Mouse (Mus musculus): ENCODE measurements around the gene Cd209f.
A peak's percentile ranks its signal among the peaks of the same experiment; 100 is the strongest.
"Not testable (repeated sequence)": the region's sequence is repeated elsewhere in the genome, so short reads cannot be mapped to it uniquely, and the experiment has no call there.

The Cd209f gene

DNA sequence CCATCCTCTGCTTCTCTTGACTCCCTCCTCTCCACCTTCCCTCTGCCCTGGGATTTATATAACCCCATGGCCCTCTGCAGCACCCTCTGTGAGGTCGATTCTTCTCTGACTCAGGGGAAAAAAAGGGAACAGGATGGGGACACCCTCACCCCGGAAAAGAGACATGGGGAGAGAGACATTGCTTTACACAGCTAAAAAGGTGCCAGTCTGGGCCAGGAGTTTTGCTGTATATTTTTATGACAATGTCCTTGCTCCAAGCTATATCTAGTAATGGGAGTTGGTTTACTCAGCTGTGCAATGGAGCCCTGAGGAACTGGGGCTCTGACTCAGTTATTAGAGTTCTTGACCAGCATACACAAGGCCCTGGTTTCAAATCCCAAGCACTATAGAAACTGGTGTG, at the start of gene Cd209f:
Gene Cd209f, minus strand, starts transcription at position 101 of the 400 bp plus-strand sequence.
- DNase-seq (ENCODE audit: low read depth, low spot score); H3K36me3 ChIP-seq (ENCODE audit: control insufficient read depth, insufficient read depth, low read length, poor library complexity, severe bottlenecking): not testable (repeated sequence)

DNA sequence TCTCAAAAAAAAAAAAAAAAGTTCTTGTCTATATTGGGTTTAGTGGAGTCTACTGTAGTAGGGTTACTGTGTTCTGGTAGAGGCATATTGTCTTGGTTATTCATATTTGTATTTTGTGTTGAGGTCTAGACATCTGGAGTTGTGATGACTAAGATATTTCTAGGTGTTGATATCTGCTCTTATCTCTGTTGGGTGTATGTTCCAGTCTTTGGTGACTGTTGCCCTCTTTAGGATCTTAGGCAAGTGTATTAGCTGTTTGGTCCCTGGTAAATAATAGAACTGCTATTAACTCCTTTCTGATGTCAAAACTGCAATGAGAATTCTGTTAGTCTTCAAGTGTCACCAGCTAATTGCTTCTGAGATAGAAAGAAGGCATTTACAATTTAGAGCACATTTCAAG, 49.2 kb upstream of the Cd209f start:
- DNase-seq (ENCODE audit: low read depth, low spot score) = no peak
- Histone ChIP-seq H3K36me3 (ENCODE audit: control insufficient read depth, insufficient read depth, low read length, poor library complexity, severe bottlenecking) (no peaks in the 10 kb centered on the region), H3K27me3 (ENCODE audit: control insufficient read depth, insufficient read depth, low read length, poor library complexity, severe bottlenecking) (no peaks in the 10 kb centered on the region; the same call in 1 of the 2 replicates)

More for the DNA sequence above, at the start of gene Cd209f:
- H3K27me3 ChIP-seq (ENCODE audit: control insufficient read depth, insufficient read depth, low read length, poor library complexity, severe bottlenecking) = not testable (repeated sequence)

DNA sequence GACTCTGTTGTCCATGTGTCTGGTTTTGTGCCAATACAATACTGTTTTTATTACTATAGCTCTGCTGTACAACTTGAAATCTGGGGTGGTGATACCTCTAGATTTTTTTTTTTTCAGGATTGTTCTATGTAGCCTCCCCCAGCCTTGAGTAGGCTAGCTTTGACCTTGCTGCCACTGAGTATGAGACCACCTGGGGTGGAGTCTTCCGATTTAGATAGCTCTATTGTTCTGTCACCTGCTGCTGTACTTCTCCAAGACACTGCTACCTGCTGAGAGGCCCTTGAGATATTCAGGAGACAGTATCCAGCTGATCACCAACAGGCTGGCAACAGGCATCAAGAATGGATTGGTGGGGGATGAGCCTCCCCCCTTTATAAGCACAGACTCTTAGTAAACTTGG, 41.6 kb upstream of the Cd209f start:
- H3K27me3 ChIP-seq (ENCODE audit: control insufficient read depth, insufficient read depth, low read length, poor library complexity, severe bottlenecking) = no peaks in the 10 kb centered on the region
- DNase-seq (ENCODE audit: low read depth, low spot score) = no peak
- H3K36me3 ChIP-seq (ENCODE audit: control insufficient read depth, insufficient read depth, low read length, poor library complexity, severe bottlenecking) = no peaks in the 10 kb centered on the region

DNA sequence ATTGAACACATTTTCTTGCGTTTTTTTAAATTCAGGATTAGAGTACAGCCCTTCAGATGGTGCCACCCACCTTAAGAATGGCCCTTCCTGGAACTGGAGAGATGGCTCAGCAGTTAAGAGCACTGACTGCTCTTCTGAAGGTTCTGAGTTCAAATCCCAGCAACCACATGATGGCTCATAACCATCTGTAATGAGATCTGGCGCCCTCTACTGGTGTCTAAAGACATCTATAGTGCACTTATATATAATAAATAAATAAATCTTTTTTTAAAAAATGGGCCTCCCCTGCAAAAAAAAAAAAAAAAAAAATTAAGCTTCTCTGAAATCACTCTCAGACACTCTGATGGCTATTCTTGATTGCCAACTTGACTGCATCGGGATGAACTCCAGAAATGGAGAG, 36.1 kb upstream of the Cd209f start:
- Histone ChIP-seq H3K27me3 (ENCODE audit: control insufficient read depth, insufficient read depth, low read length, poor library complexity, severe bottlenecking) (no peaks in the 10 kb centered on the region), H3K36me3 (ENCODE audit: control insufficient read depth, insufficient read depth, low read length, poor library complexity, severe bottlenecking) (no peaks in the 10 kb centered on the region)
- peak; percentile 64 for DNase-seq (ENCODE audit: low read depth, low spot score)

DNA sequence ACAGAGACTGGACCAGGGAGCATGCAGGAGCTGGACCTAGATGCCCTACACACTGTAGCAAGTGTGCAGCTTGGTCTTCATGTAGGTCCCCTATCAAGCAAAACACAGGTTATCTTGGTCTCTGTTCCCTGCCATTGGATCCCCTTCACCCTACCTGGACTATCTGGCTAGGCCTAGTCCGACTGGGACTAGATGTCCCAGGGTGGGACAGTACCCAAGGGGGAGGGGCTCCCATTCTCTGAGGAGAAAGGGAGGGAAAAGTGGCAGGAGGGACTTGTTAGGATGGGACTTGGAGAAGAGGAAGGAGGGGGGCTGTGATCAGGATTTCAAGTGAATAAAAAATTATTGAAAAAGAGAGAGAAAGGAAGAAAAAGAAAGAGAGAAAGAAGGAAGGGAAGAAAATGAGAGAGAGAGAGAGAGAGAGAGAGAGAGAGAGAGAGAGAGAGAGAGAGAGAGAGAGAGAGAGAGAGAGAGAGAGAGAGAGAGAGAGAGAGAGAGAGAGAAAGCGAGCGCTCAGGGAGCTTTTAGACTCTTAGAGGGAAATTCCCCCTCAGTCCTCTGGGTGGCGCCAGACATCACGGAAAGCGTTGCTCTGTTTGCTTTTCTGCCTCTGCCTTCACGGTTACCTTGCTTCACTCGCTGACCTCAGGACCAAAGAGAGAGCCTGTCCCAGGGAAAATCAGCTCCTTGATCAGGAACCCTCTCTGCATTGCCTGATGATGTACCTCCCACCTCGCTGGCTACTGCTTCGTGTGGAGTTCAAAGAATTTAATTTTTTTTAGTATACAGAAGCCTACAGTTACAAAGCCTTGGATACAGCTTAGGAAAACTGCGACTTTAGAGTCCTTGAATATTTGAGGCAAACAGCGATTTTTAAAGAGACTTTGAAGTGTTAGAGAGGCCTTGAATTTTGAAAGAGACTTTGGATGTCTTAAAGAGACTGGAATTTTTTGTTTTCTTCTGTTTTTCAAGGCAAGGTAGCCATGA, 34.3 kb upstream of the Cd209f start:
- Histone ChIP-seq H3K27me3 (ENCODE audit: control insufficient read depth, insufficient read depth, low read length, poor library complexity, severe bottlenecking) (no peaks in the 10 kb centered on the region), H3K36me3 (ENCODE audit: control insufficient read depth, insufficient read depth, low read length, poor library complexity, severe bottlenecking) (no peaks in the 10 kb centered on the region)
- peak; percentile 84 for DNase-seq (ENCODE audit: low read depth, low spot score)

DNA sequence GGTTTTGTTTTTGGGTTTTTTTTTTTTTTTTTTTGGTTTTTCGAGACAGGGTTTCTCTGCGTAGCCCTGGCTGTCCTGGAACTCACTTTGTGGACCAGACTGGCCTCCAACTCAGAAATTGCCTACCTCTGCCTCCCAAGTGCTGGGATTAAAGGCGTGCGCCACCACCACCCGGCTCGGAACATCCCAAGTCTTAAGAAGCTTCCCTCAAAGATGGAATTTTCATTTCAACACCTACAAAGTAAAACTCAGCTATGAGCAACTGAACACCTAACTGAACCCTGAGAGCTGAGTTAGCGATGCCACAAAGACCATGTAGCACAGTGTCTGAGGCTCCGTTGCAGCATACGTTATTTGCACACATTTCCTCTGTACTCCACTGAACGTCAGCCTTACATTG, 28.2 kb upstream of the Cd209f start, which contains the start of gene Cd209g:
Gene Cd209g, plus strand, starts transcription at position 301 of the 400 bp plus-strand sequence.
- H3K27me3 ChIP-seq (ENCODE audit: control insufficient read depth, insufficient read depth, low read length, poor library complexity, severe bottlenecking) = no peaks in the 10 kb centered on the region
- DNase-seq (ENCODE audit: low read depth, low spot score) = no peak
- H3K36me3 ChIP-seq (ENCODE audit: control insufficient read depth, insufficient read depth, low read length, poor library complexity, severe bottlenecking) = no peaks in the 10 kb centered on the region

DNA sequence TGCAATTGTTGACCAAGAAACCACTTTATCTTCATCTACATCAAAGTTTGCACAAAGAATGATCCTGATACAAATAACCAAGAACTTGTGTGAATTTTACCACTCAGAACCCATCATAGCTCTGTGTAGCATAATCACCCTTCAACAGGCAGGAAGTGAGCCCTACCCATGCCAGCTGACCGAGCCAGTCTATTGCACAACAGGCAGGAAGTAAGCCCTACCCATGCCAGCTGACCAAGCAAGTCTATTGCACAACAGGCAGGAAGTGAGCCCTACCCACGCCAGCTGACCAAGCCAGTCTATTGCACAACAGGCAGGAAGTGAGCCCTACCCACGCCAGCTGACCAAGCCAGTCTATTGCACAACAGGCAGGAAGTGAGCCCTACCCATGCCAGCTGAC, 17.1 kb downstream of the Cd209f start:
- H3K36me3 ChIP-seq (ENCODE audit: control insufficient read depth, insufficient read depth, low read length, poor library complexity, severe bottlenecking); H3K27me3 ChIP-seq (ENCODE audit: control insufficient read depth, insufficient read depth, low read length, poor library complexity, severe bottlenecking); DNase-seq (ENCODE audit: low read depth, low spot score): not testable (repeated sequence)

DNA sequence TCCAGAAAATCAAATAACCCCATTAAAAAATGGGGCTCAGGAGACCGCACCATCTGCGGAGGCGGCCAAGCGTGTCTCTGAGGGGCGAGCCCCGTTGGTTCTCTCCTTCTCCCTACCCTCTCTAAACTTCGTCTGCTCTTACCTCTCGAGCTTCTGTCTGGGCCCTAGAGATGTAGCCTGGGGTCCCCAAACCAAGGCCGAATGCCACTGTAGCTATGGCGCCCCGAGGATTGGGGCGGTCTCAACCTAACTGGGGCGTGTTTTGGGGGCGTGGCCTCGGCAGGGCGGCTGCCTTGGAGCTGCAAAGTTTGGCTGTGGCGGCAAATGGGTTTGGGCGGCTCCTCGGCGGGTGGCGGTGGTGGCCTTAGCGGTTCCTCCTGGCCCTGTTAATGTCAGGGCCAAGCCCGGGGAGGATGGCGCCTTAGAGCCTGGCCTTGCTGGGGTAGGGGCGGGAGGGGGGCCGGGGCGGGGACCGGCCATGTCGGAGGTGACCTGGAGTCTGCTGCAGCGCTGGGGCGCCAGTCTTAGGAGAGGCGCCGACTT, 18.4 kb downstream of the Cd209f start:
- H3K27me3 ChIP-seq (ENCODE audit: control insufficient read depth, insufficient read depth, low read length, poor library complexity, severe bottlenecking); H3K36me3 ChIP-seq (ENCODE audit: control insufficient read depth, insufficient read depth, low read length, poor library complexity, severe bottlenecking); DNase-seq (ENCODE audit: low read depth, low spot score): not testable (repeated sequence)

Measured in splenic B cell, adult 2 months (primary cell).